Mouse (Mus musculus): ENCODE data around the gene Skap2.

DNA sequence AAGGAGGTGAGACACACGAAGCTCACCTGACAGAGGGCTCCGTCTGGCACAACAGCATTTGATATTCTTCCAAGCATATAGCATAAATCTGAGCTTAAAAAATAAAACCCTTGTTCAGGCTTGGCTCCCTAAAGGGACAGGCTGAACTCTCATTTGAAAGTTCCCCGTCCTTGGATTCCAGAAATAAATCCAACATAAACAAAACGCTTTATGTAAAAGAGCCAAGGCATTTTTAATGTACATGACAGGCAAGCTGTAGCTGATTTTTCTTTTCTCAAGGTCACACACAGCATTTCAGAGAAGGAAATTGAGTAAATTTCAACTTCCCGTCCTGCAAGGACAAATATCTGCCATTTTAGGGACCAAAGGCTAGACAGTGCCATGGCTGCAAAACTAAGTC, 122.0 kb downstream of the Skap2 start:
- TF ChIP-seq CTCF (IDR thresholded peaks at IDR 0.05; ENCODE audit: control insufficient read depth, insufficient read depth, insufficient replicate concordance, low read depth, low read length), result no peak
- no peak for TF ChIP-seq POLR2A (IDR thresholded peaks at IDR 0.05; ENCODE audit: control insufficient read depth, low read depth, low read length)

Measured in testis, adult 2 months (tissue).